Mouse (Mus musculus) erythroblast, embryonic 14.5 days (primary cell): ENCODE results near the gene Capn12.

Source experiments
- GATA1 ChIP-seq: IDR thresholded peaks from 2 replicates; pipeline ENCODE4 v1.6.1; 2012; ENCODE audit warnings: low read length, inconsistent platforms, mixed read lengths
- TAL1 ChIP-seq: IDR thresholded peaks from 3 replicates; pipeline ENCODE4 v1.6.1; 2012; ENCODE audit warnings: low read length, inconsistent platforms, mixed read lengths

DNA sequence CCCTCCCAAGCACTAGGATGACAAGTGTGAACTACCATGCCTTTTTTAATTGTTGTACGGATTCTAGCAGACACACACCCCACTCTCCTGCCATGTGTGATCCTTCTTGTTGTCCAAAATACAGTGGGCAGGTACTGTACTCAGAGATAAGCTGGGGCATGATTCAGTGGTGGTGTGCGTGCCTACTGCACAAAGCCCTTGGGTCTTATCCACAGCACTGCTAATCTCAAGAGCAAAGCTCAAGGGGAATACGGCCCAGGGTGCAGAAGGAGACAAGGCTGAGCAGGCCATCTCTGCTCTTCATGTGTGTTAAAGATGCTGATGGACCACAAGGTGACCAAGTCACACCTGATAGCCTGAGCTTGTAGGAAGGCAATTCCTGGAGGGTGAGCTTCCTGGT is 40.0 kb downstream of the Capn12 start:
- no peak for TF ChIP-seq TAL1
- TF ChIP-seq GATA1, result no peak
